Mouse (Mus musculus): Measurements from ENCODE around the gene Fbf1. TPM values are rescaled to one million over a fixed set of nuclear protein-coding genes. Genes with fewer than 3 reads are reported as not detected.

Fbf1 gene
- polyA plus RNA-seq (2014; fragmentation: Illumina TruSeq; extraction: RNeasy Lipid Tissue Mini Kit (QIAGEN cat#74804); ENCODE audit: low read depth, low replicate concordance) = 39.1 TPM

GRCm38 (mm10) chr11:116167884-116168439, at the start of gene Fbf1:
TSS of gene Fbf1 (minus strand) at chr11:116168166.

GRCm38 (mm10) chr11:116198639-116199531, 30.9 kb upstream of the Fbf1 start, which contains the start of the genes Ten1 and Acox1:
TSS of gene Ten1 (plus strand) at chr11:116198855.
TSS of gene Acox1 (minus strand) at chr11:116199045.

GRCm38 (mm10) chr11:116138468-116139138, 29.4 kb downstream of the Fbf1 start, which contains the start of gene Mrpl38:
TSS of gene Mrpl38 (minus strand) at chr11:116138868.

GRCm38 (mm10) chr11:116130488-116131205, 37.3 kb downstream of the Fbf1 start, which contains the start of gene Trim65:
TSS of gene Trim65 (minus strand) at chr11:116131128.

GRCm38 (mm10) chr11:116127156-116127980, 40.6 kb downstream of the Fbf1 start, which contains the start of gene Trim47:
TSS of gene Trim47 (minus strand) at chr11:116127210.

Other genes with a start within 250 kb of the Fbf1 start
- 30.6 TPM for gene Sap30bp, start 234.9 kb downstream of the Fbf1 start, polyA plus RNA-seq (2014; fragmentation: Illumina TruSeq; extraction: RNeasy Lipid Tissue Mini Kit (QIAGEN cat#74804); ENCODE audit: low read depth, low replicate concordance)
- 22.9 TPM for gene Recql5, start 234.7 kb downstream of the Fbf1 start, polyA plus RNA-seq (2014; fragmentation: Illumina TruSeq; extraction: RNeasy Lipid Tissue Mini Kit (QIAGEN cat#74804); ENCODE audit: low read depth, low replicate concordance)
- gene Itgb4, start 193.5 kb downstream of the Fbf1 start, polyA plus RNA-seq (2014; fragmentation: Illumina TruSeq; extraction: RNeasy Lipid Tissue Mini Kit (QIAGEN cat#74804); ENCODE audit: low read depth, low replicate concordance) = 7.7 TPM
- 36.9 TPM for gene Galk1, start 155.4 kb downstream of the Fbf1 start, polyA plus RNA-seq (2014; fragmentation: Illumina TruSeq; extraction: RNeasy Lipid Tissue Mini Kit (QIAGEN cat#74804); ENCODE audit: low read depth, low replicate concordance)
- gene H3f3b, start 140.2 kb downstream of the Fbf1 start, polyA plus RNA-seq (2014; fragmentation: Illumina TruSeq; extraction: RNeasy Lipid Tissue Mini Kit (QIAGEN cat#74804); ENCODE audit: low read depth, low replicate concordance) = 364 TPM
- 20.0 TPM for gene Unk, start 137.8 kb downstream of the Fbf1 start, polyA plus RNA-seq (2014; fragmentation: Illumina TruSeq; extraction: RNeasy Lipid Tissue Mini Kit (QIAGEN cat#74804); ENCODE audit: low read depth, low replicate concordance)
- gene Unc13d, start 90.2 kb downstream of the Fbf1 start, polyA plus RNA-seq (2014; fragmentation: Illumina TruSeq; extraction: RNeasy Lipid Tissue Mini Kit (QIAGEN cat#74804); ENCODE audit: low read depth, low replicate concordance) = 1.3 TPM
- 150 TPM for gene Wbp2, start 81.2 kb downstream of the Fbf1 start, polyA plus RNA-seq (2014; fragmentation: Illumina TruSeq; extraction: RNeasy Lipid Tissue Mini Kit (QIAGEN cat#74804); ENCODE audit: low read depth, low replicate concordance)
- 27.7 TPM for gene Trim47, start 41.0 kb downstream of the Fbf1 start, polyA plus RNA-seq (2014; fragmentation: Illumina TruSeq; extraction: RNeasy Lipid Tissue Mini Kit (QIAGEN cat#74804); ENCODE audit: low read depth, low replicate concordance)
- 6.0 TPM for gene Trim65, start 37.0 kb downstream of the Fbf1 start, polyA plus RNA-seq (2014; fragmentation: Illumina TruSeq; extraction: RNeasy Lipid Tissue Mini Kit (QIAGEN cat#74804); ENCODE audit: low read depth, low replicate concordance)
- 40.8 TPM for gene Mrpl38, start 29.3 kb downstream of the Fbf1 start, polyA plus RNA-seq (2014; fragmentation: Illumina TruSeq; extraction: RNeasy Lipid Tissue Mini Kit (QIAGEN cat#74804); ENCODE audit: low read depth, low replicate concordance)
- gene Ten1, start 30.7 kb upstream of the Fbf1 start, polyA plus RNA-seq (2014; fragmentation: Illumina TruSeq; extraction: RNeasy Lipid Tissue Mini Kit (QIAGEN cat#74804); ENCODE audit: low read depth, low replicate concordance) = 46.2 TPM
- 213 TPM for gene Acox1, start 30.9 kb upstream of the Fbf1 start, polyA plus RNA-seq (2014; fragmentation: Illumina TruSeq; extraction: RNeasy Lipid Tissue Mini Kit (QIAGEN cat#74804); ENCODE audit: low read depth, low replicate concordance)
- 2.0 TPM for gene Evpl, start 69.9 kb upstream of the Fbf1 start, polyA plus RNA-seq (2014; fragmentation: Illumina TruSeq; extraction: RNeasy Lipid Tissue Mini Kit (QIAGEN cat#74804); ENCODE audit: low read depth, low replicate concordance)
- 58.9 TPM for gene Srp68, start 106.1 kb upstream of the Fbf1 start, polyA plus RNA-seq (2014; fragmentation: Illumina TruSeq; extraction: RNeasy Lipid Tissue Mini Kit (QIAGEN cat#74804); ENCODE audit: low read depth, low replicate concordance)
- gene Galr2, start 112.8 kb upstream of the Fbf1 start, polyA plus RNA-seq (2014; fragmentation: Illumina TruSeq; extraction: RNeasy Lipid Tissue Mini Kit (QIAGEN cat#74804); ENCODE audit: low read depth, low replicate concordance) = 1.4 TPM
- 43.2 TPM for gene Exoc7, start 139.1 kb upstream of the Fbf1 start, polyA plus RNA-seq (2014; fragmentation: Illumina TruSeq; extraction: RNeasy Lipid Tissue Mini Kit (QIAGEN cat#74804); ENCODE audit: low read depth, low replicate concordance)
- 16.9 TPM for gene Foxj1, start 167.2 kb upstream of the Fbf1 start, polyA plus RNA-seq (2014; fragmentation: Illumina TruSeq; extraction: RNeasy Lipid Tissue Mini Kit (QIAGEN cat#74804); ENCODE audit: low read depth, low replicate concordance)
- gene Rnf157, start 244.9 kb upstream of the Fbf1 start, polyA plus RNA-seq (2014; fragmentation: Illumina TruSeq; extraction: RNeasy Lipid Tissue Mini Kit (QIAGEN cat#74804); ENCODE audit: low read depth, low replicate concordance) = 13.9 TPM

Measured in adipose tissue, adult 10 weeks (tissue).